Mouse (Mus musculus) megakaryocyte, embryonic 14.5 days (primary cell): ENCODE measurements around the gene Cyp11a1.

Experiments used
- FLI1 ChIP-seq: IDR thresholded peaks from 2 replicates; pipeline ENCODE4 v1.6.1; 2012; ENCODE audit warnings: low read length, inconsistent platforms, mixed read lengths
- GATA1 ChIP-seq: IDR thresholded peaks from 3 replicates; pipeline ENCODE4 v1.6.1; 2012; ENCODE audit warnings: mixed read lengths, low read length, inconsistent platforms, borderline replicate concordance

DNA sequence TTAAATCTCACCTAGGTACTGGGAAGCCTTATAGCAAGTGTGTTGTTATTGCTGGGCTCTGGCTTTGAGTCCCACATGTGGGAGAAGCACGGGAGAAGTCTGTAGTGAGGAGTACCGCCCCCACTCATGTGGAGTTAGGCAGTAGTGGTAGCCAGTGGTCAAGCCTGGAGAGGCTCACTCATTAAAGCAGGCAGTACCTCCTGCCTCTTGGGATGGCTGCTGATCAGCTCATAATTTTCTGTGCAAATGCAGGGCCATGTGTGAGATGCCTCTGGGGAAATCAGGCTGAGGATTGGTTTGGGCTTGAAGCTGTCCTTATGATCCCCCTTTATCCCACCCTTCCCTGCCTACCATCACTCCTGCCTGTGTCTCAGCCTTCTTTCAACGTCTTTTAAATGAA lies 68.3 kb downstream of the Cyp11a1 start:
- no peak for TF ChIP-seq GATA1
- TF ChIP-seq FLI1, result no peak
